Mouse (Mus musculus) urinary bladder, postnatal 14 days (tissue): Measurements from ENCODE around the gene Jade3.

Experiments
- DNase-seq: peaks from one replicate; pipeline ENCODE4 v3.0.0; 2021; ENCODE audit warnings: low spot score

The Jade3 gene

DNA sequence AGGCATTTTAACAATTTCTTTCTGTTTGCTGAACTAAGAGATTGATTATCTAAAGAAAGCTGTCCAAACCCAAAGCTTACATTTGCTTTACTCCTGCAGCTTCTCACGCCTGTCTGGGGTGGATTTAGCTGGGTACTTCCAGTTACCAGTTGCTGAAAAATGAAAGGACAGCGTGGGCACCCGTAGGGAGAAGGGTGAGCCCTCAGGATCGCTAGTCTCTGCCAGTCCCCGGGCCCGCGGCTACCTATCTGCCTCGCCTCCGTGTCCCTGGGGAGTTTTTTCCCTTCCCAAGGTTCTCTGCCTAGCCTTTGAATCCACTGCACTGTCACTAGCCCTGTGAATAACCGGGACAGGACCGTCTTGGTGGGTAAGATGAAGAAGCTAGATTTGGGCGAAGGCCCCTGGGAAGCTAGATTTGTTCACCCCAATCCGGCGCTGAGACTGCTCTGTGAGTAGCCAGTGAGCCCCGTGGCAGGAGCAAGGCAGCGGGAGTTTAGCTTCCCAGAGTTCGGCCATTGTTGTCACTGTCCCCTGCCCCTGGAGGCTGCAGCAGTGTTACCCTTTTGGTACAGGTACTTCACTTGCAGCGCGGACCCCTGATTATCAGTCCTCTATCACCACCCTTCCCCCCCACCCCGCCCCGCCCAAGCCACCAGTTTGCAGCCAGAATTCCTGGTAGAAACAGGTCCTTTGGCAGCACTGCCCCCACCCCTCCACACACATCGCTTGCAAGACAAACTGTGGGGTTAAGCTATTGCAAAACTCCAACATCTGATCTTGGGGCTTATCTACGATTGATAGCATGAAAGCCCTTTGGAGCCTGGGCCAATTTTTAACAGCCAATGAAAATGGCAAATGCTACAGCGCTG, 122.8 kb downstream of the Jade3 start:
- DNase-seq = no peak

DNA sequence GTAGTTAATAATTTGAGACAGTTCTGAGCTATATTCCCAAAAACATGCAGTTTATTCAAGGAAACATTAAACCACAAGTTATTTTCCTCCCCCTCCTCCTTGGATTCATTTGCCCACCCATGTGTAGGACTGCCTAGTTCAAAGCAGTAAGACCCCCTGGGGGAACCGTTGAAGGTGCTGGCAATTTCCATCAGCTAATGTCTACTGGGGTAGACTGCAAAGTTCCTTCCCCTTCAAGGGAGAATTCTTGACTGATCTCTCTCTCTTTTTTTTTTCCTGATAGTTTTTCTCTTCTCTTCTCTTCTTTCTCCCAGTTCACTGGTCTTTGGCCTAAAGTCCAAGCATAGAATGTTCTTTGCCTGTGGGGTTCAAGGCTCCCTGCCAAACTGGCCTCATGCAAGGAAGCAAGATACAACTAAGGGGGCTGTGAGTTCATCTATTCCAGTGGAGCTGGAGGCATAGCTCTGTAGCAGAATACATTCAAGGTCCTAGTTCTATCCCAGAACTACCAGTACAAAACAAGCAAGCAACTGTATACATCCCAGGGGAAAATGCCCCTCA, 123.5 kb downstream of the Jade3 start:
- DNase-seq = no peak

DNA sequence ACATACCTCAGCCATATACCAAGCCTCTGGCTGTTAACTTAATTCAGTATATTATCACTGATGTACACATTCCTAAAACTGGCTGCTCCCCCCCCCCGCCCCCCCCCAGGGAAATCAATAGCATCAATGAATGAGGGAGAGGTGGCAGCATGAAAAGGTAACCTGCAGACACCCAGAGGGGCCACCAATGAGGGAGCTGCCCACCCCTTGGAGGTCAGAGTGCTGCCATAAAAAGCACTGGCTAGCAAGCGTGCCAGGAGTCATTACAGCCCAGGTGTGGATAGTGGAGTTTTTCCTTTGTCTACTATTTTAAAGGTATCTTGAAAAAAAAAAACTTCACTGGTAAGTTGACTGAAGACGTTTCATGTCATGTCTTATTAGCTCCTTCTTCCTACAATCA, 124.0 kb downstream of the Jade3 start, which contains the start of gene Rgn:
Gene Rgn (plus strand): TSS at position 256 of the 400 bp plus-strand sequence.
- no peak for DNase-seq

DNA sequence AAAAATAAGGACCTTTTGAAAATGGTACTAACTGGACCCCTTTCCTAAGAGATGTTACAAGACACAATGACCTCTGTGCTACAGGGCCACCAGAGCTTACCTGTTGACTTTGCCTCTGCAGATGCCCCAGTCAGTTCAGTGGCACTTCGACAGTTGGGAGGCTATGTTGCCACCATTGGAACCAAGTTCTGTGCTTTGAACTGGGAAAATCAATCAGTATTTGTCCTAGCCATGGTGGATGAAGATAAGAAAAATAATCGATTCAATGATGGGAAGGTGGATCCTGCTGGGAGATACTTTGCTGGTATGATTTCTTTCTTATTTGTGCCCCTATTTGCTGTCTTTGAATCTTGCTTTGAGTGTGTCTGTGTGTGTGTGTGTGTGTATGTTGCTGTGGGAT, 126.7 kb downstream of the Jade3 start:
- no peak for DNase-seq

GRCm38 (mm10) chrX:20561846-20562245, 136.4 kb downstream of the Jade3 start:
- DNase-seq = no peak

DNA sequence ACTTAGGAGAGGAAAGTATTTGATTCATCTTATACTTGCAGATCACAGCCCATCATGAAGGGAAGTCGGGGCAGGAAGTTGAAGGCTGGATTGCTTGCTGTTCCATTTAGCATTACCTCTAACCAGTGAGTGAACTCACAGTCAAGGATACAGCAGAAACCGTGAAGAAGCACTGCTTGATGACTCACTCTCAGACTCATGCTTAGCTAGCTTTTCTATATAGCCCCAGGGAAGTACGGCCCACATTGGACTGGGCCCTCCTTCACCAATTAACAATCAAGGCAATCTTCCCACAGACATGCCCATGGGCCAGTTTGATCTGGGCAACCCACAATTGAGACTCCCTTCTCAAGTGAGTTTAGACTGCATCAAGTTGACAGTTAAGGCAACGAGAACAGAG, 138.5 kb downstream of the Jade3 start:
- DNase-seq = no peak
